Mouse (Mus musculus): ENCODE data around the gene Ccdc170. TPM values are rescaled to one million over a fixed set of nuclear protein-coding genes. Genes with fewer than 3 reads are reported as not detected.
"Not testable (repeated sequence)": the region's sequence is repeated elsewhere in the genome, so short reads cannot be mapped to it uniquely, and the experiment has no call there.

Ccdc170 gene
- total RNA-seq, 2 experiments from 2014 or later, result 0.31 to 1.0 TPM

GRCm38 (mm10) chr10:4597211-4597610, 114.9 kb downstream of the Ccdc170 start:
- DNase-seq, result no peak
- intact Hi-C loops (cut with DNase I), result loop anchor here (5.0 to 10.0 kb wide), 2 partner anchors 398 to 565 kb away; no protein-coding TSS in a partner anchor

GRCm38 (mm10) chr10:4598244-4598842, 116.0 kb downstream of the Ccdc170 start:
- peak; percentile 41 to 50 for DNase-seq
- intact Hi-C loops (cut with DNase I), result loop anchor here (5.0 to 10.0 kb wide), 2 partner anchors 396 to 564 kb away; no protein-coding TSS in a partner anchor

GRCm38 (mm10) chr10:4598916-4599315, 116.6 kb downstream of the Ccdc170 start:
- no peak for DNase-seq
- intact Hi-C loops (cut with DNase I), result loop anchor here (5.0 to 10.0 kb wide), 2 partner anchors 396 to 563 kb away; no protein-coding TSS in a partner anchor

- intact Hi-C loops (cut with DNase I), result loop anchor here (5.0 to 10.0 kb wide), 2 partner anchors 395 to 563 kb away; no protein-coding TSS in a partner anchor
- DNase-seq, result no peak
Measured at GRCm38 (mm10) chr10:4599591-4599990, 117.3 kb downstream of the Ccdc170 start.

- intact Hi-C loops (cut with DNase I), result no loop called here
- DNase-seq, result no peak
Measured at GRCm38 (mm10) chr10:4600796-4601474, 118.6 kb downstream of the Ccdc170 start.

GRCm38 (mm10) chr10:4601612-4602011, 119.3 kb downstream of the Ccdc170 start:
- intact Hi-C loops (cut with DNase I), result not testable (repeated sequence)

GRCm38 (mm10) chr10:4602466-4602865, 120.2 kb downstream of the Ccdc170 start:
- intact Hi-C loops (cut with DNase I), result no loop called here

More at GRCm38 (mm10) chr10:4601612-4602011, 119.3 kb downstream of the Ccdc170 start:
- not testable (repeated sequence) for DNase-seq

GRCm38 (mm10) chr10:4604527-4605209, 122.4 kb downstream of the Ccdc170 start:
- DNase-seq, result no peak
- intact Hi-C loops (cut with DNase I), result no loop called here

More at GRCm38 (mm10) chr10:4602466-4602865, 120.2 kb downstream of the Ccdc170 start:
- no peak for DNase-seq

- intact Hi-C loops (cut with DNase I), result no loop called here
- DNase-seq, result no peak
Measured at GRCm38 (mm10) chr10:4610234-4610633, 127.9 kb downstream of the Ccdc170 start.

GRCm38 (mm10) chr10:4611386-4612155, 129.3 kb downstream of the Ccdc170 start, which contains the start of gene Esr1:
Gene Esr1 (plus strand): TSS chr10:4611593.
- intact Hi-C loops (cut with DNase I), result no loop called here
- peak in 1 of 2 experiments; percentile 6 for DNase-seq

Other genes with a start within 250 kb of the Ccdc170 start
- gene Akap12, start 216.1 kb upstream of the Ccdc170 start, total RNA-seq (2021), result 10 to 100 TPM; 21.8 to 26.0 TPM
- 1 to 10 TPM; 6.2 to 6.3 TPM for gene Zbtb2, start 94.4 kb upstream of the Ccdc170 start, total RNA-seq (2021)
- 10 to 100 TPM; 62.2 to 63.2 TPM for gene Rmnd1, start 50.1 kb upstream of the Ccdc170 start, total RNA-seq (2021)
- gene Armt1, start 50.0 kb upstream of the Ccdc170 start, total RNA-seq (2021), result 1 to 10 TPM; 7.3 to 8.7 TPM
- gene Esr1, start 129.1 kb downstream of the Ccdc170 start, total RNA-seq (2021), result 1 to 10 TPM in 1 of 2 experiments, under 1 TPM in 1; 0.76 to 1.4 TPM